Mouse (Mus musculus) testis, adult 2 months (tissue): ENCODE data around the gene Arhgap18.

Experiments
- CTCF ChIP-seq: fragments of 200-500 bp; IDR thresholded peaks from 2 replicates; pipeline ENCODE4 v1.5.1; 2012; ENCODE audit warnings: low read depth, mild to moderate bottlenecking, inconsistent platforms, low read length, moderate library complexity; ENCODE audit not compliant: control insufficient read depth, insufficient read depth, insufficient replicate concordance
- POLR2A ChIP-seq: fragments of 200-500 bp; IDR thresholded peaks from 2 replicates; pipeline ENCODE4 v1.6.1; 2012; ENCODE audit warnings: low read depth, mild to moderate bottlenecking, inconsistent platforms, low read length, moderate library complexity; ENCODE audit not compliant: control insufficient read depth

DNA sequence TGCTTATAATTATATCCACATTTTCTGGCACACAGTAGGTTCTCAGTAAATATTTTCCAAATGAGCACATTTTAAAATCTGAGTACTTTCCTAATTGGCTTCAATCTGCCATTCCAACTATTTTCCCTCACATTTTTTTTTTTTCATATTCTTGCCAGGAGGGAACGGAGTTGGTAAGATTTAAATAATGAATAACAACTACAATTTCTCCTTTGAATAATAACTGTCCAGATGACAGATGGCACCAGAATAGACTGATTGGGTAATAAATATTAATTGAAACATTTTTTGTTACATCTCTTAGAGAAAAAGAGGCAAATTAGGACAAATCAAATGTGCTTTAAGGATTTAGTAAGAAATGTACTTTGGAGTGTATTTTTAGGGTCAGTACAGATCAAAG, 51.8 kb downstream of the Arhgap18 start:
- no peak for TF ChIP-seq CTCF
- no peak for TF ChIP-seq POLR2A
